Mouse (Mus musculus): ENCODE measurements at regions not wholly inside any gene's neighbourhood (a gene's known extent, or its start where the extent isn't known, plus 50 kb on each side); places are given as distances from the start of the nearest gene placed in this dataset.
A peak's percentile ranks its signal among the peaks of the same experiment; 100 is the strongest.

DNA sequence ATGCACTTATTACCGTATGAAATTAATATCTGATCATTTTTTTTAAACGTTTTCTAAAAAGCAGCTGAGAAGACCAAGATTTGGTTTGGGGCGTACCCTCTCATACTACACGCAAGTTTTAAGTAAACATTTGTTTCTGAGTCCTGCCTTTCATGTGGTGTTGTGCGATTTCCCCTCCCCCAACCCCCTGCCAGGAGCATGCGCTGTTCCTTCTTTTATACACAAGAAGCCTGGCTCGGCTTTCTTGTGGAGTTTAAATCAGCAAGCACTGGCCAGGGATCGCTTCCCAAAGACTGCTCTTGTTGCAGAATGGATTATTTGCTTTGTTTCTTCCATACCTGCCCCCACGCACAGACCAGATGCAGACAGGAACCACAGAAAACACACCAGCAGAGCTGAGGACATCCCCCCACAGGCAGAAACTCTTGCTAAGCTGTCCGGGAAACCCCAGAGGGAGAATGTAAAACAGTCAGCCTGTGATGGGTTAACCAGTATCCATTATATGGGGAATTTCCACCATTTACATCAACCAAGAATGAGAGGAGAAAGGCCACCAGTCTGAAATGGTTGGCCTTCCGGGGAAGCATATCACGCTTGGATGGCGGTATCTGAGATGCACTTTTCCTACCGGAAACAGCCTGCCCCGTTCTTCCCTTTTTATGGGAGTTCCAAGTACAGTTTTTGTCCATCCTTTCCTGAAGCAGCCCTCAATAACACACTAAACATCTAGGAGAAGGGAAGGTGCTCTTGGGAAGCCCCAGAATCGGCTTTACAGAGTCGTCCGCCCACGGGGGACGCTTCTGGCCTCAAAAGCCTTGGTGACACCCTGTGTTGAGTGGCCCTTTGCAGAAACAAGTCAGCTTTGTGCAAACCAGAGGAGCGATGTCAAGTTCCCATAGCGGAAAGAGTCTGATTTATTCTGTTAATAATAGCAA, 91.3 kb downstream of the Tomm20 start:
- no peak for DNase-seq (ENCODE audit: low spot score)

DNA sequence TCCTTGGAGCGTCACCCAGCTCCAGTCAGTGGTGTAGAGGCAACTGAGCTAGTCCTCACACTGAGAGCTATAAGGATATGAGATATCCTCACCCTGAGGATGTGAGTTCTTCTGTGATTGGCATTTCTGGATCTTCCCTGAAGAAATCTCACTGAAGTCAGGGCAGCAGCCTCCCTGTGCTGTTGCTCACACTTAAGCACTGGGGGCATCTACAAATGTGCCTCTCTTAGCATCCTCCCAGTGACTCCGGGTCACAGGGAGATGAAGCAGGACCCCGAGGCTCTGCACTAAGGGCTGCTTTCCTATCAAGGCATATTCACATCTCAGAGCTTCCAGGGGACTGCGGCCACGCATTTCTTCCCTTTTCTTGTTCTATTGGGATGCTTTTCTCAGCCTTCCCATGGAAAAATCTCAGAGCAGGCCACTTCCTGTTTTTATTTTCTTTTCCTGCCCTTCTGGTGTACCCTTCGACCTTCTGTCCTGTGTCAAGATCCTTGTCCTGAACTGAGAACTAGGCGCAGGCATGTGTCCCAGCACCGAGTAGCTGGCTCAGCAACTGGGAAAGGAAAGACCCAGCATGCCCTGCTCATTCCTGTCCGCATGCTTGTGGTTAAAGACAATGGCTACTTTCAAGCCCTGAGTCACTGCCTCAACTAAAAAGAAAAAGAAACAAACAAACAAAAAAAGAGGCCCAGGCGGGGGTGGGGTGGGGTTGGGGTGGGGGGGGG, 92.8 kb downstream of the Tomm20 start:
- peak; percentile 41 for DNase-seq (ENCODE audit: low spot score)

DNA sequence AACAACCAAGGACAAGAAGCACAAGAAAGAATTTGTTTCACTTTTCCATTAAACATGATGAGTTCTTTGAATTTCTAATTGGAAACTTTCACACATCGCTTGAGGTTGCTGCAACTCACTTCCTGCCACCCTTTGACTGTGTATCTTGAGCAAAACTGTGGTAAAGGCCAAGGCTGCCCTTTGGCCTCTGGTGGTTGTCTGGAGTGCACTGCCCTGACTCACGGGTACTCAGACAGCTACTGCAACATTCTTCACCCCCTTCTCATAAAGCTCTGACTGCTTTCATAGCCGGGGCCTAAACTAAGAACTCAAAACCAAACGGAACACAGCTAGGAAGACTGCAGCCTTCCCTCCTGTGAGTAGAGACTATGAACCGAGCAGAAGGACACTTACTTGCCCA, 93.5 kb downstream of the Tomm20 start:
- no peak for DNase-seq (ENCODE audit: low spot score)

DNA sequence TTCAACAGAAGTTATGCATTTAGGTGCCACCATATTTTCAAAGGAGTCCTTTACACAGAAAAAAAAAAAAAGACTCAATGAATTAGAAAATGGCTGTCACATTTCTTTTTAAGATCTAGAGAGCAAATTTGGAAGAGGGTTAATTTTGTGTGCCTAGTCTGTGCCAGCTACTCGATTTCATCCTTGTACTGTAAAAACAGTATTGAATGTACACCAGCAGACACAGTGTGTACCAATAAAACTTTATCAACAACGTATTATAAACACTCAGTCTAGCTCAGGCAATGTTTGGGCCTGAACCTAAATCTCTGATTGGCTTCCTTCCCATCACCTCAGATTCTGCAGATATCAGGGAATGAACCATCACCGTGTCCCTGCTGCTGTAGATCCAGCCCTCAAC, 93.9 kb downstream of the Tomm20 start:
- DNase-seq (ENCODE audit: low spot score): no peak

DNA sequence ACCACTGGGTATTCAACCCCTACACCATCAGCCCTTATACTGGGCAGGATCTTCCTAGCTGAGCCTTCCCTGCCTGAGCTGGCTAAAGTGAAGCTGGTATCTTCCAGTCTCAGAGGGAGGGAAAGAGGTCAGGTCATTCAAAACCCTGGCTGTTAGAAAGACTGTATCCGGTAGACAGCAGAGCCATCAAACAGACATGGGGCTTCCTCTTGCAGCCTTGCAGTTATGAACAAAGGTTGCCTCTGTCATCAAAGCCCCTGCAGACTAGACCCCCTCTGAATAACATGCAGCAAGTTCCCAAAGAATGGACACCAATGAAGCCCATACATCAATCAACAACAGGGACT, 95.5 kb downstream of the Tomm20 start:
- DNase-seq (ENCODE audit: low spot score): peak; percentile 40

DNA sequence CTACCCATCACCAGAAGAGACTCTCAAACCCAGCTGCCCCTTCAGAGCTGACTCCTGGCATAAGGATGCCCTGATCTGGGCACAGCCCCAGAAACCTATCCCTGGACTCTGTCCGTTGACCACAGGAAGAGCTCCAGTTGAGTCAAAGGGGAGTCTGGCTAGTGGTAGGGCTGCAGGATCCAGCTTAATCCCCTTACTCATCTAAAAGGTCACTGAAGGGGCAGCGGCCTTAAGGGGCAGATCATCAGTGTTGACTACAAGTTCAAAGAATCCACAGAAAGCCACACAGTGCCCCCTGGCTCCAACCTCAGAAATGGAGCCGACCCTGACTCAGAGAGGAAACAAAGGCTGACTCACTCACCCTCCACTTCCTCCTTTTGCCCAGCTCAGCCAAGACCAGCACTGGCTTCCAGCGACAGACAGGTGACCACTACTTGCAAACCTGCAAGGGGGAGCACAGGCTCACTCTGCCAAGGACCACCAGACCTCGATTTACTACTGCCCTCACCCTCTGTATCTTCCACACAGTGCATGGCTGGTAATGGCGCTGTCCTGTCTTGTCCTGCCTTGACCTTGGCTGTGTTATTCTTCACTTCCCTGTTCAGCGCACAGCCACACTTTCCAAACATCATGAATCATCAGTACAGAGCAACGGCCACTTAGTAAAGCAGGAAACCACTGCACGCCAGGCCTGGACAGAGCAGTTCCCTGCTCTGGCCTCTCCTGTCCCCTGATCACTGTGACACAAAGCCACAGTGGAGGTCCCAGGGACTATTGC, 96.0 kb downstream of the Tomm20 start:
- peak; percentile 66 for DNase-seq (ENCODE audit: low spot score)

DNA sequence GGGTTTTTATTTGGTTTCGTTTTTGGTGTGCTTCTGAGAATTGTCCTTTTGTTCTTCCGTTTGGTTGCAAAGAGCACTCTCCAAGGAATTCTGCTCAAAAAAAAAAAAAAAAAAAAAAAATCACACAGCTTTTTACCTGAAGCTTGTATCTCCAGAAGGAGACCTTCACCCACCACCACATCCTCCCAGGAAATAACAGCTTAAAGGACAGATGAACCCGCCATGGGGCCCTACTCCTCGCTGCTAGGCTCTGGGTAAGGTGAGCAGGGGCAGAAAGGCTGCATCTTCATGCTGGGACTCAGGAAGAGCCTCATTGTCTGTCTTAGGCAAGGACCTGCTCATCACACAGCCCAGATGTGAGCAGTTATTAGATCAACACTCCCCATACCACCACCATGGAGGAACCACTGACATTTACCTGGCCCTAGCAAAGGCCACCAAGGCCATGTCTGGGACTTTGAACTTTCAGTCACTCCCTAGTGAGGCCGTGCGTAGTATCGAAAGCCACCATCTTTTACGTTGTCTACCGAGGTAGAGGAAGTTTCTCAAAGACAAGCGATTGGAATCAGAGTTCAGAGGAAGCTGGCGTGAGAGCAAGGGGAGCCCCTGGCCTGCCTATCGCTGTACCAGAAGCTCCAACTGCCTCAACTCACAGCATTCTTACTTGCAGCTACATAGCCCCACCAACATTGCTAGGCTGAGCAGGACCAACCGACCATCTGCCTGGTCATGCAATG, 97.1 kb downstream of the Tomm20 start:
- no peak for DNase-seq (ENCODE audit: low spot score)

DNA sequence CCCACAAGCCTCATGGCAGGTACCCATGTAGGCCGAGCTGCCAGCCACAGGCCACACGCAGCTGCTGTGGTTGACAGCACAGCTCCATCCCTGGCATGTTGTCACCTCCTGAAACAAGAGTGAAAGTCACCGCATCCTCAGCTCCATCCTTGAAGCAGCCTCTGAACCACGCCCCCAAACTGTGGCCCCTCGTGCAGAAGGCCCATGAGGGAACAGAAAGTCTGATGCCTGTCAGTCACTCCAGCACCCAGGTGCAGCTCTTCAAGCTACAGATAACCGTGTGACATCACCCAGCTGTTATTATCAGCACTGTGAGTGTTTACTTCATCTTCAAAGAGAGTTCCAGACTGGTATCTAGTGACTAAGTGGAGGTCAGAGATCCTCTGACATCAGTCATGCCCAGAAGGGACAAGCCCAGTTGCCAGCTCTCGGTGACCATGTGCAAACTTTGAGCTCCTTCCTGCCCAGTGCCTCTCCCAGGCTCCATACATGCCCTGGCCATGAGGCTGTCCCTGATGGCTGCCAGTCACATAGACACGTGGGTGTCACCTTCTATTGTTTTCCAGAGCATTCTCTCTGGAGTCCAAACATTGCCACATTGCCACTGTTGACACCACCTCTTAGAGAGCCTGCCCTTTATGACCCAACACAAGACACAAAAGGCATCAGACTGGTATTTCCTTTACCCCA, 97.8 kb downstream of the Tomm20 start:
- no peak for DNase-seq (ENCODE audit: low spot score)

DNA sequence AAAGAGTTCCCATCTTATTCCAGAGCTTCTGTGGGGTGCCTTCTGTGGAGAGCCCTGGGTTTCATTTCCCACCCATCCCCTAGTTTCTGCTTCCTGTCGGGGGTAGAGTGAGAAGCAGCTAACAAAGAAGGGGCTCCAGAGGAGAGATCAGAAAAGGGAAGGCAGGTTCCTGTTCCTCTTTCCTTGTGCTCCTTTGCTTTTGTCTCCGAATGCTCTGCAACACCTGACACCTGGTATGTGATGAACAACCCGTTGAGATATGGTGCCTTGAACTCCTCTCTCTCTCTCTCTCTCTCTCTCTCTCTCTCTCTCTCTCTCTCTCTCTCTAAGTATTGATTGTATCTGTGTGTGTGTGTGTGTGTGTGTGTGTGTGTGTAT, 99.5 kb downstream of the Tomm20 start:
- DNase-seq (ENCODE audit: low spot score): no peak

DNA sequence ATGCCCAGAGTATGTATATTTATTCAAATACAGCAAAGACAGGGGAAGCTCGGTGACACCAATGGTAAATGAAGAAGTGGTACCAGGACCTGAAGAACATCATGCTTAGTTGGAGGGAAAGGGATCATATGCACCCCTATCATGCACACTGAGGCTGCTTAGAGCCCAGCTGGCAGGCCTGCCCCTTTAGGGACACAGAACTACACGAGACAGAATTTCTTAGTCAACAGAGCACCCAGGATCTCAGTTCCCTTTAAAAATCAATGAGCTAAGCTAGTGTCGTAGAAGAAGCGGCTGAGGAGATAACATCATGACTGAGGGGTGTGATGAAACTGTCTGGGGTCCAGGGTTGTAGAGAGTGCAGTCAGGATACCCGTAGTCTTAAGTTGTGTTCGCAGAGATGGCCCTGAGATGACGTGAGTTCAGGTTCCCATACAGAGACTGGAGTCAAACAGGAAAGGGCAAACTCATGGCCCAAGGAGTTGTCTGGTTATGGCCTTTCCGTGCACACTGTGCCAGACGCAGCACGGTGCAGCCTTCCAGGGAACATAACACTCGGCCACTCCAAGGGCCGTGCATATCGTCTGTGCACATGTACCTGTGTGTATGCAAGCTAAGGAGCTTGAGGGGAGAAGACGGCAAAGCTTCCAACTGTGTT, 100.0 kb downstream of the Tomm20 start:
- DNase-seq (ENCODE audit: low spot score): no peak

DNA sequence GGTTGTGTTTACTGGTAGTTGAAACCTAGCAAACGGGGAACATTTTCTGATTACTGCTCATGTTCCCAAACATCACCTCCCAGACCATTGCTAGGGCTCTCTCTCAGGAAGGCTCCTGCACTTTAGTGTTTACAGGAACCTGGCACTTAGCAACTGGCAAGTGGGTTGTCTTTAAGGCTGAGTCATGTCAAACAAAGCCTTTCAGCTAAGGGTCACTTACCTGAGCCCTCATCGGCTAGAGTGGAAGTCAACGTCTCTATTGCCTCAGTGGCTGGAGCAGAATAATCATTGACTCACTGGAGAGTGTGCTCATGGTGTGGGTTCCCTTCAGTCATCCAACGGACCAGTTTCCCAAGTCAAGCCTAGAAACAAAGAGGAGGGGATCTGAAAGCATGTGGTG, 101.0 kb downstream of the Tomm20 start:
- DNase-seq (ENCODE audit: low spot score): no peak

DNA sequence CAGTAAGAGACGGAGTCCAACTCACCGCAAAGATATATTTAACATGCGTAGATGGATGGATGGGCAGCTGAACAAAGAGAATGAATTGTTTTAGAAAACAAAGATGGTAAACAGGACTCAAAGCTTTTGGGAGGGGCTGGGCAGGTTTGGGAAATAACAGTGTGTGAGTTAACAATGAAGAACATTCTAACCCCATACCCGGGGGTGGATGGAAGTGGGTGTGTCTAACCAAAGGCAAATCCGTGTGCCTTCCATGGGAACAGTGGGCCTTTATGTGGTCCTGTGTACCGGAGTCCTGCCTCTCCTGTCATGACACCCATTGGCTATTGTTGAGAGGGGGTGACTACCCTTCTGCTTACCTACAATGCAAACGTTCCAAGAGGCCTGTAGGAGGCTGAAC, 104.5 kb downstream of the Tomm20 start:
- no peak for DNase-seq (ENCODE audit: low spot score)

DNA sequence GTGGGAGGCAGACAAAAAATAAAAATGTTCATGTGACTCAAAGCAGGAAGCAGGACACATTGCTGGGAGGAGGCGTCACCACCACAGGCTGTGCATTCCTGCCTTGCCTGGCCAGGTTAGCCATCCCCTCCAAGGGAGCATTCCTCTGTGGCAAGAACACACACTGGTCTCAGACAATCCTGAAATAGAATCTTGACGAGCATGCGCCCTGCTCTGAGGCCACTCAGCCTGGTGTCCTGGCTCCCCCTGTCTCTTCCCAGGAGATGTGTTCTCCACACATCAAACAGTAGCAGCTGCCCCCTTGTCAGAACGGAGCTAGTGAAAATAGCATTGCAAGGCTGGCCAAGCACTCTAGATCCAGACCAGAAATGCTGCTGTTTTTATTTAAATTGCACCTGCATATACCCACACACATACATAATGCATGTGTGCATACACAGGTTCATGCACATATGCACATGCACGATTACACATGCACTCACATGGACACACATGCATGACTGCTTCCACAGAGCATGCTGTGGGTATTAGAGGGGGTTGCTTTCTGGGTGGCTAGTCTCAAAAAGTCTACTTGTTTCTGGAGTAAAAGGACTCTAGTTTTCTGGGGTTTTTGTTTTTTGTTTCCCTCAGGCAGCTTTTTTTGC, 105.8 kb downstream of the Tomm20 start:
- DNase-seq (ENCODE audit: low spot score): peak; percentile 83

DNA sequence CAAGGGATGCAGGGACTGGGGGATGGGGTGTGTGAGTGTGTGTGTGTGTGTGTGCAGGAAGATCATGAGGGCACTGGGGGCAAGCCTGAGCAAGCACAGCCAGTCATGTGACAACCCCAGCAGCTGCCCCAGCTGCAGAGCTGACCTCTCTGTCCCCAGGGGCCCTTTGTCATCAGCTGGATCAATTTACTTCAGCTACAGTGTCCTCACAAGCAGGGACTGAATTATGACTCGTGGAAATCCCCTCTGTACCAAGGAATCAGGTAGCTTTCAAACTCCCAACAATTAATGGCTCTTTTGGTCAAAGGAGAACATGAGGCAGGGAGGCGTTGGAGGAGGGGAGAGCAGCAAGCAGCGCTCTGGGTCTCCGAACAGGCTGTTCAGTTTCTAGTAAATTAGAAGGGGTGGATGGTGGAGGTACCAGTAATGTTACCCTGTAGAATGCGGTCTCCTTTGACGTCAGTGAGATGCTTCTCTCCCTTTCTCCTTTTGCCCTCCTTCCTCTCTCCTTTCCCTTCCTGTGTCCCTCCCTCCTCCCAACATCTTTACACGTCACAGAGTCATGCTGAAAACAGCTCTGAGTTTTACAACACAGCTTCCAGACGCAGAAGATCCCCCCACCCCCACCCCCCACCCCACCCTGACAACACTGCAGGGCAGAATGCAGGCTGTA, 106.5 kb downstream of the Tomm20 start:
- peak; percentile 92 for DNase-seq (ENCODE audit: low spot score)

DNA sequence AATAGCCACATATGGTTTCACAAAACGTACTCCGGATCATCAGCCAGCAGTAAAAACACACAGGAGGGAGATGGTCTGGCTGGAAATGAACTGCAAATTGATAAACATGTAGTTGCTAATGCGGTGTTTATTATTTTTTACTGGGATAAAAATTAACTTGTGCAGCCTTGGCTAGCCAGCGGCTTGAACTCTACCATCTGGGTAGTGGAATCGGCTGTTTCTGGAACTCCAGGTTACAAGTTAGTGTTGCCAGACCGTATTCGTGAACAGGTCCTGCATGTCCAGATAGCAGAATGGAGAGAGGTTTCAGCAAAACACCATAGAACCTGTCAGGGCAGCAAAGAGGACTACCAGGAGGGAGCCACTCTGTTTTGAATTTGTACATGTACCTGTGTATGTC, 107.4 kb downstream of the Tomm20 start:
- DNase-seq (ENCODE audit: low spot score): no peak

DNA sequence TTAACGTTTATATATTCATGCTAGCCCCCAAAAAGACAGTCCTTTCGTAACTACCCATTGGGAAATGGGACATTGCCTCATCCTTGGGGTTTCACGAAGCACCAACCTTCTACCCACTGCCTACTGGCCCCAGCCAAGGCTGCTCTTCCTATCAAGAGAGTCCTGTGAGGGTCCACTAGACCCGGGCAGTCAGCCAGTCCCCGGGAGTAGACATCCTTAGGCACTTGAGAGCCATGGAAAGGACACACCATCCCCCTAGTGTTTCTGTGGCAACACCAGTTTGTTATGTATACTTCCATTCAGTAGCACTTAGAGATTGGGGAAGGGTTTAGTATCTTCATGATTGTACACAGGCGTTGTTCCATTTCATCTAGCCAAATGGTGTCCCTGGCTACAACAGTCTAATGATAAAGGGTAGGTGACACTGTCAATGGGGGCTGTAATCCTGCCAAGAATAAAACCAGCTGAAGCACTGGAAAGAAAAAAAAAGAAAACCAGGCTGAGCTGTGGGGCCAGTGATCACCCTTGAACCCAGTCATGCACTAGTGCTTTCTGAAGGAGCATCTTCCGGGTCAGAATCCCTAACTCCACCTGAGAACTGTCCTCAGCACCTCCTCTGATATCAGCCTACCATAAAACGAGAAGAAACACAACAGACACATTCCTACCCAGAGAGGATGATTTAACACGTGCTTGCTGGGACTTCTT, 108.2 kb downstream of the Tomm20 start:
- no peak for DNase-seq (ENCODE audit: low spot score)

DNA sequence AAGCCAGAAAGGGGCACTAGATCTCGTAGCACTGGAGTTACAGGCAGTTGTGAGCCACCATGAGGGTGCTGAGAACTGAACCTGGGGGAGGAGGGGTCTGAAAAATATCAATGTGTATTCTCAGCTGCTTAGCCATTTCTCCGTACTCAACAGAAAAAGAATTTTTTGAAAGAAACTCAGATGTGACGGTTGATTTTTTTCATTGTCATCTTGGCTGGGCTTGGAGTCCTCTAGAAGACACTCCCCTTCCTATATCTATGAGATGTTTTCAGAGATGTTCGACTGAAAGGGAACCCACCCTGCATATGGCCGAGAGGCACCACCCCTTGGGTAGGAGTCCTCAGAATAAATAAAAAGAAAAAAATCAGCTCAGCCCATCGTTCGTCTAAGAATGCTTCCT, 110.1 kb downstream of the Tomm20 start:
- no peak for DNase-seq (ENCODE audit: low spot score)

DNA sequence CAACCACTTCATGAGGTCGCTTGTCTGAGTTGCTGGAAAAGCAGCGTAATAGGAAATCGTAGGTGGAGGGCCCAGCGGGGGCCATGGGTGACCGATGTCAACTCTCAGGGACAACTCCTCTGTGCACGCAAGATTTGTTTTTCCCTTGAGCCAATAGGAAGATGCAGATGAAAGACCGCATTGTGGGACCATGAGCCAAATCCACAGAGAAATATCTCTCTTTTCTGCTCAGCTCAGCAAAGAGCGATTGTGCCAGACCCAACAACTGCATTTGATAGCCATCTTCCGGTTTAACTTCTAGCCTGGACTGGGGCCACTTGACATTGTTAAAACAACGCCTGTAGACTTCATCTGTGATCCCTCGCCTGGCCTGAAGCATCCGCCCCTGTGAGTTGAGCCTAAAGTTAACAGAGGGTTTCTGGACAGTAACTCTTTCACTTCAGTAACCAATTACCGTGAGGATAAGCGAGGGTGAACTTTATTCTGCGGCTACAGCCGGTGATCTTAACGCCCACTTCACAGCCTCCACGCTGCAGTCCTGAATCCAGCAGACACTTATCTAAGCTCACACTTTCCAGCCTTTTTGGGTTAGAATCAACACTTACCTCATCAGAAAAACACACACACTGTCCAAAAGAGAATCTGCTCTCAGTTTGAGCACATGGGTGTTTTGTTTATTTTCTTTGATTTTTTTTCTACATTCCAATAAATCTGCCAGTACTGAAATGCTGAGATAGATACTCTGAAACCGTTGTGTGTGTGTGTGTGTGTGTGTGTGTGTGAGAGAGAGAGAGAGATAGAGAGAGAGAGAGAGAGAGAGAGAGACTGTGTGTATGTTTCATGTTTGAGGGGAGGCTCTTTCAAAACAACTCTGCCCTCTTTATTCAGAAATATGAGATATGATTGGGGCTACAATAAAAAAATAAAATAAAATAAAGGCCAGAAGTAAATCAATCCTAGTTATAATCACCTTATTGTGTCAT, 111.9 kb downstream of the Tomm20 start:
- peak; percentile 45 for DNase-seq (ENCODE audit: low spot score)
